Mouse (Mus musculus) layer of hippocampus, adult 2 months (tissue): ENCODE results near the gene Dgcr2. TPM values are rescaled to one million over a fixed set of nuclear protein-coding genes. Genes with fewer than 3 reads are reported as not detected.

ENCODE experiments used
- DNase-seq, 2 experiments: peaks; one replicate each; pipeline ENCODE4 v3.0.0; 2022; ENCODE audit warnings: low spot score in 2 of 2
- H3K27ac ChIP-seq: fragments of 200-600 bp; 2 replicates; pipeline ENCODE4 v1.8.1; 2022
- H3K4me3 ChIP-seq: fragments of 200-600 bp; 2 replicates; pipeline ENCODE4 v1.8.1; 2022; ENCODE audit warnings: mild to moderate bottlenecking
- CTCF ChIP-seq: fragments of 200-600 bp; conservative IDR thresholded peaks from 2 replicates; pipeline ENCODE4 v1.8.1; 2022; ENCODE audit warnings: antibody characterized with exemption, mild to moderate bottlenecking, moderate library complexity
- total RNA-seq, 2 experiments: library from RNA; stranded (reverse); gene quantifications; 2 replicates each; pipeline ENCODE4 v1.2.3; 2021

The Dgcr2 gene
- total RNA-seq, 2 experiments from 2014 or later: 104 to 112 TPM

DNA sequence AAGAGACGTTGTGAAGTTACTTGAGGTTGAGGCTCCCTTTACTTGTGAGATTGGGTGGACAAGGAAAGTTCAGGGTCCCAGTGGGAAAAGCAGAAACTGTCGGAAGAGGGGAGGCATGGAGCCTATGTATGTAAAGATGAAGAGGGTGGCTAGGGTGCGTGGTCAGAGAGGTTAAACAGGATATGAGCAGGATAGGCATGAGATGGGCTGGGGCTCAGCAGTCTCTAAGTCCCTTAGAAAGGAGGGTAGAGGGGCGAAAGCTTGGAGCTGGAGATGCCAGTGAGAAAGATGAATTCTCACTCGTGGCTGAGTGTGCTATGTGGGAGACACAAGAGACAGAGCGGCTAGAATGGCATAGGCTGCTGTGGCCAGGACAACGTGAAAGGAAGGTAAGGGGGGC, 65.5 kb downstream of the Dgcr2 start, which contains the start of gene B830017H08Rik:
TSS of gene B830017H08Rik (plus strand) at position 301 of the 400 bp plus-strand sequence.
- peak within 1 kb of the TSS; percentile 72 for H3K4me3 ChIP-seq
- no peak for DNase-seq
- H3K27ac ChIP-seq: peak within 1 kb of the TSS; percentile 95
- TF ChIP-seq CTCF: no peak

GRCm38 (mm10) chr16:17831781-17832180, 66.6 kb downstream of the Dgcr2 start:
- no peak overlapping the region for H3K27ac ChIP-seq
- H3K4me3 ChIP-seq: no peak overlapping the region
- peak; percentile 36 for TF ChIP-seq CTCF
- DNase-seq: no peak

- H3K27ac ChIP-seq: no peak overlapping the region
- no peak for DNase-seq
- no peak overlapping the region for H3K4me3 ChIP-seq
- TF ChIP-seq CTCF: no peak
Measured at GRCm38 (mm10) chr16:17830385-17831178, 67.8 kb downstream of the Dgcr2 start.

- no peak for TF ChIP-seq CTCF
- H3K4me3 ChIP-seq: no peak overlapping the region
- no peak overlapping the region for H3K27ac ChIP-seq
- no peak for DNase-seq
Measured at GRCm38 (mm10) chr16:17828867-17829266, 69.5 kb downstream of the Dgcr2 start.

GRCm38 (mm10) chr16:17828229-17828628, 70.1 kb downstream of the Dgcr2 start:
- no peak for DNase-seq
- TF ChIP-seq CTCF: no peak
- Histone ChIP-seq H3K4me3 (no peak overlapping the region), H3K27ac (no peak overlapping the region)

GRCm38 (mm10) chr16:17826500-17826899, 71.9 kb downstream of the Dgcr2 start:
- H3K4me3 ChIP-seq: no peak overlapping the region
- DNase-seq: no peak
- TF ChIP-seq CTCF: no peak
- H3K27ac ChIP-seq: no peak overlapping the region

- Histone ChIP-seq H3K27ac (no peak overlapping the region; the same call in 1 of the 2 replicates), H3K4me3 (no peak overlapping the region)
- no peak for TF ChIP-seq CTCF
- DNase-seq: no peak
Measured at GRCm38 (mm10) chr16:17816528-17816927, 81.8 kb downstream of the Dgcr2 start.

DNA sequence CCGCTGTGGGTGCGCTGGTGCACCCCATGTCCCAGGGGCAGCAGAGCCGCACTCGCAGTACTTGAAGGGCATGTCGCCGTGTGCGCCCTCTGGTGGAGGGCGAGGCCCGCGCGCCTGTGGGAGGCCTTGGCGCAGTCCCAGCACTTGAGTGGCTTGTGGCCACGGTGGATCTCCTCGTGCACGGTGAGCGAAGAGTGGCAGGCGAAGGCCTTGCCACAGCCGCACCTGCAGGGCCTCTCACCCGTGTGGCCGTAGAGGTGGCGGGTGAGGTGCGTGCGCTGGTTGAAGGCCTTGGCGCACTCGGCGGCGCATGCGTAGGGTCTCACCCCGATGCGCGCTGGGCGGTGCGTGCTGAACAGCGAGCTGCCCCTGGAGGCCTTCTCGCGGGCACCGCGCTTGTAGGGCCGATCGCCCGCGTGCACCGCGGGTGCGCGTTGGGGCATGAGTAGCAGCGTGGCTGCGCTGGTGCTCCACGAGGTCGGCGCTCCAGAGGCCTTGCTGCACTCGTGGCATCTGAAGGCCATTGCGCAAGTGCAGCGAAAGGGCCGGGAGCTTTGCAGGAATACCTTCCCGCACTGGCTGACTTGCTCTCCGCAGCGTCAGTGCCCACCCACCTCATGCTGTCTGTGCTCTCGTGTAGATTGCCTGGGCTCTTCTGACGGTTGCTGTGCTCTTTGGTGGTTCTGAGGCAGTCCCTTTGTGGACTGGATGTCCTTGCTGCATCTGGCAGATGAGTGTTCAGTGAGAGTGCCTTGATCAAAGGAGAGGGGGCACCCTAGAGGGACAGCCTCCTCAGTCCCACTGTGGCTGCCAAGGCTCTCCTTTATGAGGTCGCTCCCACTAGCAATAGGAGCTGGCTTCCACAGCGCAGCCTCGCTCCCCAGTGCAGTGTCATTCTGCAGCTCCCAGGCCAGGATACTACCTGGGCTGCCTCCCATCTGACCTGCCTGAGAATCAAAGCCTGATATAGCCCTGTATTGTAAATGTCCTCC, 82.7 kb downstream of the Dgcr2 start:
- peak in 1 of 2 experiments; percentile 61 for DNase-seq
- peak overlapping the region; percentile 81 for H3K27ac ChIP-seq
- peak overlapping the region; percentile 54 for H3K4me3 ChIP-seq
- TF ChIP-seq CTCF: peak; percentile 90

DNA sequence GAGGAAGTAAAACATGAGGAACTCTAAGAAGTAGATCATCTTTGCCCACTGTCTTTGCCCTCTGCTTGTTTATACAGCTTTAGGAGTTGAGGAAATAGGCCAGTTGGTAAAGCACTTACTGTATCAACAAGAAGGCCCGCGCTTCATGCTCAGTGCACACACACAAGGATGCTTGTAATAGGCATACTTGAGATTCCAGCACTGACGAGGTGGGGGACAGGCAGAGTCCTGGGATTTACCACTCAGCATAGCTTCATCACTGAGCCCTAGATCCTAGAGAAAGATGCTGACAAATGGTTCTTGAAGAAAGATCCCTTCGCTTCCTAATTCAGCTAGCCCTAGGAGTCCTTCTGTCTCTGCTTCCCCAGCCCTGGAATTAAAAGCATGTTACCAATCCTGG, 85.2 kb downstream of the Dgcr2 start:
- no peak for TF ChIP-seq CTCF
- no peak overlapping the region for H3K27ac ChIP-seq
- H3K4me3 ChIP-seq: no peak overlapping the region
- no peak for DNase-seq

DNA sequence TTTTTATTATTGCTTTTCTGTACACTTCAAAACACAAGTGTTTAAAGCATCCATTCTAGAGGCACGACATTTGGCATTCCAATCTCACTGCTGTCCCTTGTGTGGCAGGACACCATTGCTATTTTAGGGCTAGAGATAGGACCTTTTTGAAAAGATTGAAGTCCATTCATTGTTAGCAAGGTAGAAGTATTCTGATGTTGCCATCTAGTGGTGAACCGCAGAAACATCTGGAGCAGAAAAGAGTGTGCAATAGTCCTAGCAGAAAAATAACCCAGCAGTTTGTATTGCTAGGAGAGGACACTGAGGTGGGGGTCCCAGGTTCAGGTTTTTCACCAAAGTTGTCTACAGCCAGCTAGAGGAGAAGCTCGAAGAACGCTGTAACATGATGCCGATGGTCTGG, 86.2 kb downstream of the Dgcr2 start:
- no peak for DNase-seq
- H3K27ac ChIP-seq: no peak overlapping the region
- peak; percentile 94 for TF ChIP-seq CTCF
- H3K4me3 ChIP-seq: no peak overlapping the region

DNA sequence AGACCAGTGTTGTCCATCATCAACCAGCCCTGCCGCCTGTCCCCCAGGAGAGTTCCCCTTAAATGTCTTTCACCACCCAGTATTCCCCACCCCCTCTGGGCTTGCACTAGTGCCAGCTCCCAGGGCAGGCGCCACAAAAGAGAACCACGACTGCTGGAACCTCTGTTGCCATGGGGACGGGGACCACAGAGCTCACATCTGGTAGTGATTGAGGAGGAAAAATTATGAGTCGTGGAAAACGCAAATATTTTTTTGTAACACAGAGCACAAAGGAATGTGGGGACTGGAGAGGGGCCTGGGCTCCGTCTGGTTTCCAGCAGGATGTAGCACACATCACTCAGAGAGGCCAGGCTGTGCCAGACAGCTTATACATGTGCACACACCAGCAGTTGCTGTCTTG, 88.7 kb downstream of the Dgcr2 start:
- no peak overlapping the region for H3K27ac ChIP-seq
- no peak overlapping the region for H3K4me3 ChIP-seq
- DNase-seq: no peak
- no peak for TF ChIP-seq CTCF

DNA sequence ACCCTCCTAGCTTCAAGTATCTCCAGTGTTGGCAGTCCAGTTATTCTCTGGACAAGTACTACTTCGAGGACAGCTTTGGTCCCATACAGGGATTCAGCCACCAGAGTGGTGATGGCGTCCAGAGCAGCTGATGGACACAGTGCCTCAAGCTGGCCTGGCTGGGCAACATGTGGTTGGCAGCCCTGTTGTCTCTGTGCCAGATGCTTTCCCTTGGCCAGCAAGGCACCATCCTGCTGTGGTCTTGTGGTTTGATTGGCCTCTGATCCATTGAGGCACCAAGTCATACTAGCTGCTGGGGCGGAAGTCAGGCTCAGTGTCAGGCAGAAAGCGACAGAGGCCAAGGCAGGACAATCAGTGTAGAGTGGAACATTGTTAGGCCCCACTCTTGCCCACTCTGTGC, 89.2 kb downstream of the Dgcr2 start:
- Histone ChIP-seq H3K4me3 (no peak overlapping the region), H3K27ac (no peak overlapping the region)
- DNase-seq: no peak
- TF ChIP-seq CTCF: no peak
